Mouse (Mus musculus): ENCODE data around the gene Zfp146. TPM values are rescaled to one million over a fixed set of nuclear protein-coding genes. Genes with fewer than 3 reads are reported as not detected.
"Not testable (repeated sequence)": the region's sequence is repeated elsewhere in the genome, so short reads cannot be mapped to it uniquely, and the experiment has no call there.

Gene Zfp146
- 117 and 134 TPM in 2 replicates for total RNA-seq (2017)

DNA sequence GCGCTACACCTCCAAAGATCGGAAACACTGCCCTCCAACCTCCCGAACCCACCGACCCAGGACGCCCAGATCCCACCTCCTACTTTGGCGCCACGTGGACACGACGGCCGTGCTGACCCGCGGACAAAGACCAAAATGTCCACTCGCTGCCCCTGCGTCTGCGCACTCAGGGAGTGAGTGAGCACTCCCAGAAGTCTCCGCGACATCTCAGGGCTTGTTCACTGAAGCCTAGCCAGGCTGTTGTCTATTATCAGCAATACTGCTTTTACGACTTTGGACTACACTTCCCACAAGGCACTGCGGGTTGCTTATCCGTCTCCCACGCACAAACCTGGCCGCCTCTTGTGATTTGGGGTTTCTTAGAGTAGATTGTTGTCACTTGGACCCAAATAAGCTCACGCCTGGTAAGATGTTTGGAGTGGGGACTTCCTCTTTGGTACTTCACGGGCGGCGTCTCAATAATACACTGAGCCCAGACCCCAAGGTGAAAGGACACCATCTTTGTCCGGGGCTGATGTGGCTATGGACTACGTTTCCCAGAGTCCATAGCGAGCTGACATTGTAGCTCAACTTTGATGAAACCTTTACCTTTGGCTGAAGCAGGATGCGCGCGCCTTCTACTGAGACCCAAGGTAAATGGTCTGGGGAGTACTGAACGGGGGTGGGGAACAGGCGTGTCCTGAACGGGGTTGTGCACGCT is at the start of gene Zfp146:
TSS of gene Zfp146 (minus strand) at position 168 of the 700 bp plus-strand sequence.
- ATAC-seq (replicated peaks in 1 of 2; ENCODE audit: insufficient read depth in 1 of 2, low FRiP score in 2 of 2, low TSS enrichment in 1 of 2, low read depth in 1 of 2, poor library complexity in 2 of 2, severe bottlenecking in 2 of 2), result peak; percentile 98 to 99

DNA sequence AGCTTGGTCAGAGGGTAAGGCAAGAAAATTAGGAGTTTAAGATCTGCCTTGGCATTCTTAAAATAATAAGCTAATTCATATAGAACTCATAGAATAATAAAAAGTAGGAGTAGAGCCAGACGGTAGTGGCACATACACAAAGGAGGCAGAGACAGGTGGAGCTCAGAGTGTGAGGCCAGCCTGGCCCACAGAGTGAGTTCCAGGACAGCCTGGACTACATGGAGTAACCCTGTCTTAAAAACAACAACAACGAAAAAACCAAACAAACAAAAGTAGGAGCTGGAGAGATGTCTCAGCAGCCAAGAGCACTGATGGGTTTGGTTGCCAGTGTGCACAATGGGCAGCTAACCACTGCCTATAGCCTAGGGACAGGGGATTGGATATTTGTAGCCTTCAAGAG is 47.7 kb upstream of the Zfp146 start:
- no peak for ATAC-seq (replicated peaks in 1 of 2; ENCODE audit: insufficient read depth in 1 of 2, low FRiP score in 2 of 2, low TSS enrichment in 1 of 2, low read depth in 1 of 2, poor library complexity in 2 of 2, severe bottlenecking in 2 of 2)

DNA sequence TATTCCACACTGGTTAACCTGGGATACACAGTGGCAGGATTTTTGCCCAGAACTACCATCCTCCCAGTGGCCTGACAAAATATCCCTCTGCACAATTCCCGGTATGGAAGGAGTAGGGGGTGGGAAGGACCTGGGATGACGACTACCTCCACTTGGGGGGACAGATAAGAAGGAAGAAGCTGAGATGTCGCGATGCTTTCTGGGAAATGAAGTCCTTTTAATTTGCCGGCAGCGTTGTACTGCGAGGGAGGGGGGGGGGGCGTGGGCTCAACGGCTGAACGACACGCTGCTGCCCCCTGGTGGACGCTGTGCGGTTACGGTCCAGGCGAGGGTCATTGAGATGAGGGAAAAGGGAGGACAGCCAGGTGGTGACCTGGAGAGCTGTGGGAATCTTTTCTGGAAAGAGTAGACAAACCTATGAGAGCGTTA is 47.2 kb upstream of the Zfp146 start:
- ATAC-seq (replicated peaks in 1 of 2; ENCODE audit: insufficient read depth in 1 of 2, low FRiP score in 2 of 2, low TSS enrichment in 1 of 2, low read depth in 1 of 2, poor library complexity in 2 of 2, severe bottlenecking in 2 of 2), result peak; percentile 60 to 79

DNA sequence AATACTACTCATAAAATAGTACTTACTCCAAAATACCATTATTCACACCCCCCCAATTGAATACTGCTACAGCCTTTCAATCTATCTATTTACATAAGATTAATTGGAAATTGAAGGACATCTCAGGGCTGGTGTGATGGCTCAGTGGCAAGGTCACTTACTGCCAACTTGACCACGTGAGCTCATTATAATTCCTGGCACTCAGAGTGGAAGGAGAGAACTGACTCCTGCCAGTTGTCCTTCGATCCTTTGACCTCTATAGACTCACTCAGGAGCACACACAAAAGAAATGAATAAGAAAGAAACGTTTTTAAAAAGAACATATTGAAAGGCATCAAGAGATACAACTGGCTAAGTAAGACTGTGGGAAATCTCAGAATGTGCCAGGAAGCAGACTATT is 46.3 kb upstream of the Zfp146 start:
- no peak for ATAC-seq (replicated peaks in 1 of 2; ENCODE audit: insufficient read depth in 1 of 2, low FRiP score in 2 of 2, low TSS enrichment in 1 of 2, low read depth in 1 of 2, poor library complexity in 2 of 2, severe bottlenecking in 2 of 2)

GRCm38 (mm10) chr7:30213881-30214280 is 44.3 kb upstream of the Zfp146 start:
- no peak for ATAC-seq (replicated peaks in 1 of 2; ENCODE audit: insufficient read depth in 1 of 2, low FRiP score in 2 of 2, low TSS enrichment in 1 of 2, low read depth in 1 of 2, poor library complexity in 2 of 2, severe bottlenecking in 2 of 2)

DNA sequence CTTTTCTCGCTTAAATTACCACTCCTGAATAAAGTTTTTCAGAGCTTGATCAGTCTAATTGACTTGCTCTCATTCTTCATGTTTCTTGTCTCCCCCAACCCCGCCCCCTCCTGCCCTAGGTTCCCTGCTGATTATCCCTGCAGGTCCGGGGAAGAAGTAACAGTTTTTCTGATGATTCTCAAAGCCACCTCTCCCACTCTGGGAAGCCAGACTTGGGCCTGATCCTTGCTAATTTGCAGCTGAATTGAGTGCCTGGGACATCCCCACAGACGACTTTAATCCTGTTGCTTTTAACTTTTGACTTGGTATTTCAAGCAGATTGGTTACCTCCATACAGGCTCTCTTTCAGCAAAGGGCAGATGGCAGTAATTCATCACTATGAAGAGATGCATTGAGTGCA is 41.5 kb upstream of the Zfp146 start:
- no peak for ATAC-seq (replicated peaks in 1 of 2; ENCODE audit: insufficient read depth in 1 of 2, low FRiP score in 2 of 2, low TSS enrichment in 1 of 2, low read depth in 1 of 2, poor library complexity in 2 of 2, severe bottlenecking in 2 of 2)

- not testable (repeated sequence) for ATAC-seq (replicated peaks in 1 of 2; ENCODE audit: insufficient read depth in 1 of 2, low FRiP score in 2 of 2, low TSS enrichment in 1 of 2, low read depth in 1 of 2, poor library complexity in 2 of 2, severe bottlenecking in 2 of 2)
Observed at GRCm38 (mm10) chr7:30206364-30206763, 36.8 kb upstream of the Zfp146 start.

DNA sequence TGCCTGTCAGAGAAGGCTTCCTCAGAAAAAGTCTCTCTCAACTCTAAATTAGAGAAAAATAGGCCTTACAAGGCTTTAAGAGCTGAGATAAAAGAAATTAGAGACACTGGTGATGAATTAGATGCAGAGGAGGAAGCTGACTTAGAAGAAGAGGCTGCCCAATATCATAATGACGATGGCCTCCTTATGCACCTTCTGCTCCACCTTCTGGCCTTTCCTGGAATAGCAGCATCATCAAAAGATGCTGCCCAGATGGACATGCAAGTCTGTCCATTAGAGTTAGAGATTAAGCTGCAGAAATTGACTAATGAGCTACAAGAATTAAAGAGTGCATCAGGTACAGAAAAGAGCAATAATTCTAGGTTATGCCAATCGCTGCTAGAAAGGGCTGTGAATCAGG is 35.8 kb upstream of the Zfp146 start:
- ATAC-seq (replicated peaks in 1 of 2; ENCODE audit: insufficient read depth in 1 of 2, low FRiP score in 2 of 2, low TSS enrichment in 1 of 2, low read depth in 1 of 2, poor library complexity in 2 of 2, severe bottlenecking in 2 of 2), result peak; percentile 78 to 86; a peak in 3 of 4 replicates

- no peak for ATAC-seq (replicated peaks in 1 of 2; ENCODE audit: insufficient read depth in 1 of 2, low FRiP score in 2 of 2, low TSS enrichment in 1 of 2, low read depth in 1 of 2, poor library complexity in 2 of 2, severe bottlenecking in 2 of 2)
Observed at GRCm38 (mm10) chr7:30204380-30204779, 34.8 kb upstream of the Zfp146 start.

GRCm38 (mm10) chr7:30202895-30203690 is 33.5 kb upstream of the Zfp146 start:
- ATAC-seq (replicated peaks in 1 of 2; ENCODE audit: insufficient read depth in 1 of 2, low FRiP score in 2 of 2, low TSS enrichment in 1 of 2, low read depth in 1 of 2, poor library complexity in 2 of 2, severe bottlenecking in 2 of 2), result no peak

DNA sequence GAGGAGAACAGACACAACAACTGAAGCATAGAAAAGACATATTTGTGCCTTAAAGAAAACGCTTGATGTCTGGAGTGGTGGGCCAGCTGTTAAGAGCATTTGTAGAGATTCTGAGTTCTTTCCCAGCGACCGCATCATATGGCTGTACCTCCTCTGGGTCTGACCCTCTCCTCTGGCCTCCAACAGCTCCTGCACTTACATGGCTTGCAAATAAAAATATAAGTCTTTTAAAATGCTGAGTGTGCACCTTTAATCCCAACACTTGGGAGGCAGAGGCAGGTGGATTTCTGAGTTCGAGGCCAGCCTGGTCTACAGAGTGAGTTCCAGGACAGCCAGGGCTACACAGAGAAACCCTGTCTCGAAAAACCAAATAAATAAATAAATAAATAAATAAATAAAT is 31.1 kb upstream of the Zfp146 start:
- ATAC-seq (replicated peaks in 1 of 2; ENCODE audit: insufficient read depth in 1 of 2, low FRiP score in 2 of 2, low TSS enrichment in 1 of 2, low read depth in 1 of 2, poor library complexity in 2 of 2, severe bottlenecking in 2 of 2), result not testable (repeated sequence)

- no peak for ATAC-seq (replicated peaks in 1 of 2; ENCODE audit: insufficient read depth in 1 of 2, low FRiP score in 2 of 2, low TSS enrichment in 1 of 2, low read depth in 1 of 2, poor library complexity in 2 of 2, severe bottlenecking in 2 of 2)
Observed at GRCm38 (mm10) chr7:30200200-30200599, 30.6 kb upstream of the Zfp146 start.

- no peak for ATAC-seq (replicated peaks in 1 of 2; ENCODE audit: insufficient read depth in 1 of 2, low FRiP score in 2 of 2, low TSS enrichment in 1 of 2, low read depth in 1 of 2, poor library complexity in 2 of 2, severe bottlenecking in 2 of 2)
Observed at GRCm38 (mm10) chr7:30199498-30200139, 30.1 kb upstream of the Zfp146 start.

DNA sequence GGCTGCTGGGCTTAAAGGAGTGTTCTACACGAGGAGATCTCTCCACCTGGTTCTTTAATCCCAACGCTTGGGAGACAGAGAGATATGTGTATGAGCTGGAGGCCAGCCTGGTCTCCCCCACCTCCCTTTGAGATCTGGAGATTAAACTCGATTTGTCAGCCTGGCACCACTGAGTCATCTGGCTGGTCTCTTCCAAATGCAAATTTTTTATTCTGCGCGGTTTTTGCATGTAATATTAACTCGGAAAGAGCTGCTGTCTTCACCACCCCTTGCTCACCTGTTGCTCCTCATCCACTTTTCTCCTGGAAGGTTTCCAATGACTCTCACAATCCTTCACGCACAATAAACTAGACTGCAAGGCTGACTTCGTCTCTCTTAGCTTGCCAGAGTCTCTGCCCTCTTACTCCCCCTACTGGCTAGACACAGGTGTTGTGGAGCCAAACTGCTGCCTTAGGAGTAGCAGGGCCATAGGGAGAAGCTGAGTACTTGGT is 29.0 kb upstream of the Zfp146 start, which contains the start of gene Capns1:
TSS of gene Capns1 (minus strand) at position 331 of the 491 bp plus-strand sequence.
- peak; percentile 66 to 78 for ATAC-seq (replicated peaks in 1 of 2; ENCODE audit: insufficient read depth in 1 of 2, low FRiP score in 2 of 2, low TSS enrichment in 1 of 2, low read depth in 1 of 2, poor library complexity in 2 of 2, severe bottlenecking in 2 of 2)

GRCm38 (mm10) chr7:30197592-30198129 is 28.1 kb upstream of the Zfp146 start:
- ATAC-seq (replicated peaks in 1 of 2; ENCODE audit: insufficient read depth in 1 of 2, low FRiP score in 2 of 2, low TSS enrichment in 1 of 2, low read depth in 1 of 2, poor library complexity in 2 of 2, severe bottlenecking in 2 of 2), result no peak

DNA sequence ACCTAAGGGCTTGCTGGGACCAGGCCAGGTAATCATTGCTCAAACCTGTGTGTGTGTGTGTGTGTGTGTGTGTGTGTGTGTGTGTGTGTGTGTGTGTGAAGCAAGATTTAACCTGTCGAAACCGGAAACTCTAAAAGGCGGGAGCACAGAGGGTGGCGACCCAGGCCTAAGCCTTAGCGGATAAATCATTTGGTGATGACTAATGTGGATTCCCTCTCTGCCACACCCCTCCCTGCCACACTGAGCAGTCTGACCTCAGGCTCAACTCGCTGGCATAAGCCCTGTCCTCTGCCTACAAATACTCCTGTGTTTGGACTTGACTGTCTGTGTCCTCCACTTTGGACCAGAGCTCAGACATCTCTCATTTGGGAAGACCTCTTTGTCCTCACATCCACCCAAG is 26.6 kb upstream of the Zfp146 start:
- ATAC-seq (replicated peaks in 1 of 2; ENCODE audit: insufficient read depth in 1 of 2, low FRiP score in 2 of 2, low TSS enrichment in 1 of 2, low read depth in 1 of 2, poor library complexity in 2 of 2, severe bottlenecking in 2 of 2), result no peak

DNA sequence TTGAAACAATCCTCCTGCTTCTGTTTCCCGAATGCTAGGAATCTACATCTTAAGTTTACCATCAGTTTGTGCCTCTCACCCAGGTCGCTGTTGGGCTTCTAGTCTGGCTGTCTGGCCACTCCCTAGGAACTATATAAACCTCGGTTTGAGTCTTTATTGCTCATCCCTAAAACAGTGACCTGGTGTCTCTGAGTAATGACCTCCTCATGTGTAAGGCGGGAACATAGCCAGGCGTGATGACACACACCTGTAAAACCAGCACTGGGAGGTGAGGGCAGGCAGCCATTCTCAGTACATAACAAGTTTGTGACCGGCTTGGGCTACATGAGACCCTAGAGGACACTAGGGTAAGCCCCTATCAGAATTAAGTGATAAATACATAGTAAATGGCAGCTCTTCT is 25.9 kb upstream of the Zfp146 start:
- no peak for ATAC-seq (replicated peaks in 1 of 2; ENCODE audit: insufficient read depth in 1 of 2, low FRiP score in 2 of 2, low TSS enrichment in 1 of 2, low read depth in 1 of 2, poor library complexity in 2 of 2, severe bottlenecking in 2 of 2)

GRCm38 (mm10) chr7:30194884-30195283 is 25.3 kb upstream of the Zfp146 start:
- ATAC-seq (replicated peaks in 1 of 2; ENCODE audit: insufficient read depth in 1 of 2, low FRiP score in 2 of 2, low TSS enrichment in 1 of 2, low read depth in 1 of 2, poor library complexity in 2 of 2, severe bottlenecking in 2 of 2), result peak; percentile 85 to 87

Data from hematopoietic stem cell, adult 5-6 weeks (primary cell).